In the genomic region with DNA sequence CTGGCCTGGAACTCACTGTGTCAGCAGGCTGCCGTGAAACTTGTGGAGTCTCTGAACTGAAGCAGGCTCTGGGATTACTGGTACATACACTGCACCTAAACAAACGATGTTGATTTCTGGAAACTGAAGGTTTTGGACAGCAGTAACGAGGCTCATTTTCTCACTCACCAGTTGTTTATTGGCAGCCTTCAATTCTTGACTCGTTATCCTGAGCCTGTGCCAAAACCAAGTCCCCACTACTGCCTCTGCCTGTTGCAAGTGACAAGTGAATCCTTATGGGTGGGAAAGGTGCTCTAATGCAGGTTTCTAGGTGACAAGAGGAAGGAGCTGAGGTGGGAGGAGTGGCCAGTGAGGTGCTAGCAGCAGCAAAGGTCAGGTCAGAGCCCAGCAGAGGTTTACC, we compare ENCODE assay signal across 14 mouse cellular contexts. TPM values are rescaled to one million over a fixed set of nuclear protein-coding genes. Genes with fewer than 3 reads are reported as not detected.
DNase-seq lines count a peak whose midpoint lies in the region; ATAC-seq and TF ChIP-seq lines count a peak whose summit lies in the region.
"Had no signal": no experiment of that assay in that cellular context is flagged by ENCODE, and none has a peak within 500 bp of the region (broad histone marks: within the 10 kb centered on the region; RNA-seq: fewer than 3 reads in every experiment).

No protein-coding gene starts in this region.

- H3K36me3 ChIP-seq in forebrain, embryonic 13.5 days (ENCODE audit: poor library complexity, severe bottlenecking) = peaks cover 32% of the 10 kb centered on the region
- H3K36me3 ChIP-seq in forebrain, embryonic 16.5 days (ENCODE audit: control insufficient read depth, insufficient read depth) = no peaks in the 10 kb centered on the region
- H3K36me3 ChIP-seq in heart, embryonic 16.5 days (ENCODE audit: control insufficient read depth, insufficient read depth) = peaks cover 5% of the 10 kb centered on the region
- no peaks in the 10 kb centered on the region for H3K36me3 ChIP-seq in heart, adult 2 months (ENCODE audit: control insufficient read depth, insufficient read depth, low read length)
- no peaks in the 10 kb centered on the region for H3K36me3 ChIP-seq in liver, embryonic 13.5 days
- peaks cover 20% of the 10 kb centered on the region for H3K36me3 ChIP-seq in limb, embryonic 15.5 days

- no peak for TF ChIP-seq POLR2A in heart, adult 2 months (IDR thresholded peaks at IDR 0.05; ENCODE audit: insufficient read depth, low read depth, low read length)

- H3K79me2 ChIP-seq in heart, adult 2 months (replicated peaks; ENCODE audit: control insufficient read depth, insufficient read depth, low read length) = peaks cover 9% of the 10 kb centered on the region

- H3K27me3 ChIP-seq in forebrain, embryonic 13.5 days = no peaks in the 10 kb centered on the region
- H3K27me3 ChIP-seq in forebrain, embryonic 16.5 days (replicated peaks; ENCODE audit: control insufficient read depth, insufficient read depth, low read length) = no peaks in the 10 kb centered on the region
- no peaks in the 10 kb centered on the region for H3K27me3 ChIP-seq in heart, embryonic 16.5 days (ENCODE audit: control insufficient read depth, insufficient read depth, low read length)
- no peaks in the 10 kb centered on the region for H3K27me3 ChIP-seq in heart, adult 2 months (ENCODE audit: control insufficient read depth, insufficient read depth, low read length)
- H3K27me3 ChIP-seq in liver, embryonic 13.5 days = no peaks in the 10 kb centered on the region
- no peaks in the 10 kb centered on the region for H3K27me3 ChIP-seq in limb, embryonic 15.5 days
- H3K27me3 ChIP-seq: intestine, embryonic 15.5 days; Patski had no signal

- no peak for ATAC-seq in forebrain, embryonic 13.5 days
- ATAC-seq in forebrain, embryonic 16.5 days = no peak
- no peak for ATAC-seq in heart, embryonic 16.5 days (replicated peaks; ENCODE audit: extremely low read depth, insufficient read depth, low FRiP score)
- no peak for ATAC-seq in liver, embryonic 13.5 days (ENCODE audit: low read depth)
- ATAC-seq in limb, embryonic 15.5 days (ENCODE audit: insufficient number of reproducible peaks, low FRiP score, low TSS enrichment, low read depth) = no peak
- ATAC-seq: intestine, embryonic 15.5 days; Patski had no signal

- 0 out of 2 replicates have a peak overlapping the region, but pooled peaks have one; percentile 35 for H3K27ac ChIP-seq in forebrain, embryonic 13.5 days
- H3K27ac ChIP-seq in forebrain, embryonic 16.5 days (ENCODE audit: low read length) = no peak overlapping the region
- no peak overlapping the region for H3K27ac ChIP-seq in heart, embryonic 16.5 days (ENCODE audit: low read length)
- no peak overlapping the region for H3K27ac ChIP-seq in heart, adult 2 months
- no peak overlapping the region for H3K27ac ChIP-seq in liver, embryonic 13.5 days
- peak overlapping the region; percentile 22; the same call in 1 of the 2 replicates for H3K27ac ChIP-seq in limb, embryonic 15.5 days
- H3K27ac ChIP-seq: intestine, embryonic 15.5 days; kidney, postnatal 0 days; liver, embryonic 14.5 days had no signal

- no peaks in the 10 kb centered on the region for H3K9me3 ChIP-seq in forebrain, embryonic 13.5 days (replicated peaks)
- H3K9me3 ChIP-seq in forebrain, embryonic 16.5 days (ENCODE audit: control insufficient read depth, low read length) = no peaks in the 10 kb centered on the region
- no peaks in the 10 kb centered on the region for H3K9me3 ChIP-seq in heart, embryonic 16.5 days (replicated peaks; ENCODE audit: control insufficient read depth, low read length)
- no peaks in the 10 kb centered on the region for H3K9me3 ChIP-seq in liver, embryonic 13.5 days (replicated peaks)
- no peaks in the 10 kb centered on the region for H3K9me3 ChIP-seq in limb, embryonic 15.5 days
- H3K9me3 ChIP-seq: intestine, embryonic 15.5 days had no signal

- WGBS in forebrain, embryonic 13.5 days = 30% methylated on average over 4 of the region's 4 CpGs
- WGBS in forebrain, embryonic 16.5 days = 10% methylated on average over 4 of the region's 4 CpGs
- 37% methylated on average over 4 of the region's 4 CpGs for WGBS in heart, embryonic 16.5 days
- 14% methylated on average over 4 of the region's 4 CpGs for WGBS in heart, adult 2 months
- 63% methylated on average over 4 of the region's 4 CpGs for WGBS in liver, embryonic 13.5 days (ENCODE audit: insufficient replicate concordance)
- WGBS in limb, embryonic 15.5 days = 33% methylated on average over 4 of the region's 4 CpGs

- H3K4me3 ChIP-seq in forebrain, embryonic 13.5 days = no peak overlapping the region
- no peak overlapping the region for H3K4me3 ChIP-seq in forebrain, embryonic 16.5 days (replicated peaks; ENCODE audit: low read length)
- no peak overlapping the region for H3K4me3 ChIP-seq in heart, embryonic 16.5 days (ENCODE audit: low read length)
- H3K4me3 ChIP-seq in heart, adult 2 months = no peak overlapping the region
- H3K4me3 ChIP-seq in liver, embryonic 13.5 days (replicated peaks) = no peak overlapping the region
- no peak overlapping the region for H3K4me3 ChIP-seq in limb, embryonic 15.5 days
- H3K4me3 ChIP-seq: intestine, embryonic 15.5 days had no signal

- intact Hi-C loops in heart, adult 2 months (cut with DNase I) = no loop called here

- DNase-seq in heart, adult 2 months = no peak
- no peak for DNase-seq in liver, embryonic 13.5 days
- no peak for DNase-seq in liver
- no peak for DNase-seq in neural tube, embryonic 10.5 days (ENCODE audit: extremely low spot score, low spot score)
- DNase-seq: cerebellum, postnatal 36 days; layer of hippocampus, adult 9-11 months had no signal

- no peak overlapping the region for H3K4me2 ChIP-seq in forebrain, embryonic 13.5 days
- no peak overlapping the region for H3K4me2 ChIP-seq in forebrain, embryonic 16.5 days (ENCODE audit: low read length)
- H3K4me2 ChIP-seq in heart, embryonic 16.5 days (ENCODE audit: low read depth, low read length) = no peak overlapping the region
- no peak overlapping the region for H3K4me2 ChIP-seq in liver, embryonic 13.5 days
- H3K4me2 ChIP-seq in limb, embryonic 15.5 days = no peak overlapping the region
- H3K4me2 ChIP-seq: intestine, embryonic 15.5 days had no signal

- peaks cover 38% of the 10 kb centered on the region for H3K4me1 ChIP-seq in forebrain, embryonic 13.5 days
- H3K4me1 ChIP-seq in forebrain, embryonic 16.5 days (replicated peaks; ENCODE audit: control insufficient read depth, insufficient read depth, low read length) = peaks cover 27% of the 10 kb centered on the region
- peaks cover 42% of the 10 kb centered on the region for H3K4me1 ChIP-seq in heart, embryonic 16.5 days (ENCODE audit: control insufficient read depth, insufficient read depth, low read length)
- H3K4me1 ChIP-seq in heart, adult 2 months (ENCODE audit: control insufficient read depth, insufficient read depth, low read length) = peaks cover 37% of the 10 kb centered on the region
- peaks cover 38% of the 10 kb centered on the region for H3K4me1 ChIP-seq in liver, embryonic 13.5 days (replicated peaks)
- peaks cover 31% of the 10 kb centered on the region for H3K4me1 ChIP-seq in limb, embryonic 15.5 days

- no peak for TF ChIP-seq CTCF in heart, adult 2 months (IDR thresholded peaks at IDR 0.05)

- TF ChIP-seq EP300 in heart, adult 2 months (IDR thresholded peaks at IDR 0.05; ENCODE audit: insufficient read depth, low read depth, low read length) = no peak

- H3K9ac ChIP-seq in forebrain, embryonic 13.5 days = no peak overlapping the region
- H3K9ac ChIP-seq in forebrain, embryonic 16.5 days (replicated peaks; ENCODE audit: low read depth, low read length) = no peak overlapping the region
- peak overlapping the region; percentile 7; the same call in 1 of the 2 replicates for H3K9ac ChIP-seq in heart, embryonic 16.5 days (ENCODE audit: low read length)
- no peak overlapping the region for H3K9ac ChIP-seq in heart, adult 2 months (ENCODE audit: low read depth, low read length)
- H3K9ac ChIP-seq in liver, embryonic 13.5 days = 0 out of 2 replicates have a peak overlapping the region, but pooled peaks have one; percentile 13
- no peak overlapping the region for H3K9ac ChIP-seq in limb, embryonic 15.5 days
- H3K9ac ChIP-seq: intestine, embryonic 15.5 days; liver, embryonic 14.5 days had no signal

RNA-seq across cellular contexts. Expression of a gene that starts 33.2 kb away (rescaled TPM):
- 28.1 and 28.4 TPM in 2 replicates for polyA plus RNA-seq in forebrain, embryonic 13.5 days (2015; fragmentation: Nextera tagmentation; extraction: Ambion mirVana)
- polyA plus RNA-seq in forebrain, embryonic 16.5 days (2015; fragmentation: Nextera tagmentation; extraction: Ambion mirVana) = 36.5 and 41.4 TPM in 2 replicates
- polyA plus RNA-seq in heart, embryonic 16.5 days (2015; fragmentation: Nextera tagmentation; extraction: Ambion mirVana) = 1,725 and 1,731 TPM in 2 replicates
- 100 to 1,000 TPM in 1 of 2 experiments, 10 to 100 TPM in 1; 86.6 to 107 TPM for total RNA-seq in heart, adult 2 months (2021)
- 176 and 204 TPM in 2 replicates for polyA plus RNA-seq in heart, adult 2 months (2012; rRNA removed)
- polyA plus RNA-seq in liver, embryonic 13.5 days (2015; fragmentation: Nextera tagmentation; extraction: Ambion mirVana) = 58.3 and 60.1 TPM in 2 replicates
- 219 and 273 TPM in 2 replicates for polyA plus RNA-seq in limb, embryonic 15.5 days (2015; fragmentation: Nextera tagmentation; extraction: Ambion mirVana)

Comparison
In these comparisons a context has a peak if more than half of its experiments do, and no peak if none do; other contexts are left out.
1. H3K27ac ChIP-seq: peak in forebrain, embryonic 13.5 days (single experiment) and limb, embryonic 15.5 days (single experiment); none in forebrain, embryonic 16.5 days (single experiment), heart, embryonic 16.5 days (single experiment), heart, adult 2 months (single experiment) and liver, embryonic 13.5 days (single experiment).
2. H3K9ac ChIP-seq: peak in heart, embryonic 16.5 days (single experiment) and liver, embryonic 13.5 days (single experiment); none in forebrain, embryonic 13.5 days (single experiment), forebrain, embryonic 16.5 days (single experiment), heart, adult 2 months (single experiment) and limb, embryonic 15.5 days (single experiment).